8 mouse cellular contexts compared by ENCODE assay signal in genomic region chr19:34921253-34921651, GRCm38 (mm10). TPM values are rescaled to one million over a fixed set of nuclear protein-coding genes. Genes with fewer than 3 reads are reported as not detected.
A peak's percentile ranks its signal among the peaks of the same experiment; 100 is the strongest.
DNase-seq lines count a peak whose midpoint lies in the region; ATAC-seq and TF ChIP-seq lines count a peak whose summit lies in the region.

No protein-coding gene starts in this region.

- dilution Hi-C loops in CH12.LX (cut with MboI; ENCODE audit: extremely low pct_ligation_motif_present, extremely low pct_unique_long_range_greater_than_20kb, low sequenced_read_pairs): no loop called here

- H3K27me3 ChIP-seq in heart, embryonic 14.5 days (ENCODE audit: control insufficient read depth, insufficient read depth, low read length): no peaks in the 10 kb centered on the region
- H3K27me3 ChIP-seq in CH12.LX (replicated peaks): no peaks in the 10 kb centered on the region
- no peaks in the 10 kb centered on the region for H3K27me3 ChIP-seq in intestine, embryonic 15.5 days (replicated peaks)
- H3K27me3 ChIP-seq in midbrain, embryonic 15.5 days (replicated peaks): no peaks in the 10 kb centered on the region

- no peak for DNase-seq in heart, adult 11 months
- DNase-seq in CH12.LX (ENCODE audit: extremely low read depth): peak; percentile 58
- peak; percentile 24 for DNase-seq in embryo, embryonic 11 days
- no peak for DNase-seq in ovary, adult 18-20 months (ENCODE audit: low spot score)
- no peak for DNase-seq in adrenal gland, postnatal 25 days

- no peak for ATAC-seq in heart, embryonic 14.5 days (ENCODE audit: insufficient number of reproducible peaks, insufficient read depth, low FRiP score, low read depth)
- no peak for ATAC-seq in intestine, embryonic 15.5 days
- peak; percentile 25; the same call in 1 of the 2 replicates for ATAC-seq in midbrain, embryonic 15.5 days (replicated peaks)

- in situ Hi-C loops in CH12.LX (cut with MboI; ENCODE audit: low pct_ligation_motif_present, low pct_unique_long_range_greater_than_20kb, low sequenced_read_pairs): no loop called here

- H3K79me2 ChIP-seq in CH12.LX (replicated peaks; ENCODE audit: control insufficient read depth, extremely low read depth, insufficient read depth, poor library complexity, severe bottlenecking): peaks cover 36% of the 10 kb centered on the region

- TF ChIP-seq EP300 in CH12.LX (IDR thresholded peaks at IDR 0.05; ENCODE audit: low read length): no peak

- H3K4me2 ChIP-seq in heart, embryonic 14.5 days (ENCODE audit: low read length): peak overlapping the region; percentile 66
- peak overlapping the region; percentile 55 for H3K4me2 ChIP-seq in CH12.LX (ENCODE audit: insufficient read depth, low read depth, poor library complexity, severe bottlenecking)
- peak overlapping the region; percentile 70 for H3K4me2 ChIP-seq in intestine, embryonic 15.5 days (replicated peaks)
- peak overlapping the region; percentile 87 for H3K4me2 ChIP-seq in midbrain, embryonic 15.5 days

- peaks cover 14% of the 10 kb centered on the region for H3K36me3 ChIP-seq in heart, embryonic 14.5 days (ENCODE audit: control insufficient read depth, insufficient read depth, low read length)
- H3K36me3 ChIP-seq in CH12.LX (replicated peaks in 1 of 2; ENCODE audit: control insufficient read depth in 1 of 2, insufficient read depth in 1 of 2, low read length in 1 of 2): peaks cover 9 to 16% of the 10 kb centered on the region in 2 experiments
- H3K36me3 ChIP-seq in intestine, embryonic 15.5 days: no peaks in the 10 kb centered on the region
- H3K36me3 ChIP-seq in midbrain, embryonic 15.5 days (replicated peaks): no peaks in the 10 kb centered on the region

- WGBS in heart, embryonic 14.5 days: 24% methylated on average over 7 of the region's 7 CpGs
- WGBS in intestine, embryonic 15.5 days: 22% methylated on average over 7 of the region's 7 CpGs
- 17% methylated on average over 7 of the region's 7 CpGs for WGBS in midbrain, embryonic 15.5 days

- TF ChIP-seq POLR2A in CH12.LX (IDR thresholded peaks at IDR 0.05; ENCODE audit: low read depth, low read length): no peak

- peak overlapping the region in 1 of 2 experiments; percentile 94; a peak in 3 of 4 replicates for H3K4me3 ChIP-seq in heart, embryonic 14.5 days (ENCODE audit: control insufficient read depth in 1 of 2, insufficient read depth in 1 of 2, low read depth in 1 of 2, low read length in 2 of 2)
- peak overlapping the region; percentile 82 to 98 (median 89) for H3K4me3 ChIP-seq in CH12.LX (replicated peaks in 1 of 3; ENCODE audit: low read depth in 2 of 3, low read length in 2 of 3, poor library complexity in 1 of 3)
- H3K4me3 ChIP-seq in intestine, embryonic 15.5 days (replicated peaks): peak overlapping the region; percentile 80
- peak overlapping the region; percentile 92 for H3K4me3 ChIP-seq in midbrain, embryonic 15.5 days

- peaks cover 0 to 5% of the 10 kb centered on the region in 2 experiments; a peak in 2 of 4 replicates for H3K4me1 ChIP-seq in heart, embryonic 14.5 days (ENCODE audit: control insufficient read depth in 2 of 2, insufficient read depth in 2 of 2, low read length in 2 of 2)
- peaks cover 3 to 14% of the 10 kb centered on the region in 2 experiments; a peak in 2 of 4 replicates for H3K4me1 ChIP-seq in CH12.LX (ENCODE audit: control insufficient read depth in 1 of 2, insufficient read depth in 2 of 2)
- H3K4me1 ChIP-seq in intestine, embryonic 15.5 days (replicated peaks): no peaks in the 10 kb centered on the region
- H3K4me1 ChIP-seq in midbrain, embryonic 15.5 days: peaks cover 6% of the 10 kb centered on the region

- H3K27ac ChIP-seq in heart, embryonic 14.5 days (replicated peaks in 1 of 2; ENCODE audit: control insufficient read depth in 1 of 2, insufficient read depth in 1 of 2, low read depth in 2 of 2, low read length in 2 of 2): peak overlapping the region in 1 of 2 experiments; percentile 74; a peak in 2 of 4 replicates
- no peak overlapping the region for H3K27ac ChIP-seq in CH12.LX (ENCODE audit: insufficient read depth, low read depth)
- H3K27ac ChIP-seq in intestine, embryonic 15.5 days: no peak overlapping the region
- H3K27ac ChIP-seq in midbrain, embryonic 15.5 days: peak overlapping the region; percentile 65

- peak overlapping the region; percentile 60 for H3K9ac ChIP-seq in heart, embryonic 14.5 days (ENCODE audit: low read length)
- no peak overlapping the region; the same call in 1 of the 2 replicates for H3K9ac ChIP-seq in CH12.LX (ENCODE audit: insufficient read depth, low read depth)
- H3K9ac ChIP-seq in intestine, embryonic 15.5 days: no peak overlapping the region
- peak overlapping the region; percentile 42; the same call in 1 of the 2 replicates for H3K9ac ChIP-seq in midbrain, embryonic 15.5 days

- TF ChIP-seq CTCF in CH12.LX (conservative IDR thresholded peaks at IDR 0.05 in 1 of 2, IDR thresholded peaks at IDR 0.05 in 1 of 2; ENCODE audit: low read depth in 2 of 2, low read length in 2 of 2): peak; percentile 15 to 51; a peak in 2 of 4 replicates

- TF ChIP-seq RAD21 in CH12.LX (IDR thresholded peaks at IDR 0.05; ENCODE audit: low read depth, low read length): no peak

- H3K9me3 ChIP-seq in heart, embryonic 14.5 days (ENCODE audit: control insufficient read depth, low read length): no peaks in the 10 kb centered on the region
- no peaks in the 10 kb centered on the region for H3K9me3 ChIP-seq in CH12.LX (replicated peaks; ENCODE audit: low read length)
- no peaks in the 10 kb centered on the region for H3K9me3 ChIP-seq in intestine, embryonic 15.5 days
- no peaks in the 10 kb centered on the region for H3K9me3 ChIP-seq in midbrain, embryonic 15.5 days

TF ChIP-seq in CH12.LX, 34 proteins besides CTCF, POLR2A, EP300 and RAD21:
- no peak for TF ChIP-seq TCF12 (IDR thresholded peaks at IDR 0.05; ENCODE audit: low read depth, low read length)
- TF ChIP-seq ETS1 (conservative IDR thresholded peaks at IDR 0.05; ENCODE audit: low read depth, low read length): no peak
- no peak for TF ChIP-seq SMC3 (IDR thresholded peaks at IDR 0.05; ENCODE audit: low read depth, low read length)
- TF ChIP-seq MXI1 (IDR thresholded peaks at IDR 0.05; ENCODE audit: low read depth, low read length): no peak
- no peak for TF ChIP-seq PAX5 (IDR thresholded peaks at IDR 0.05; ENCODE audit: low read length)
- TF ChIP-seq HCFC1 (IDR thresholded peaks at IDR 0.05; ENCODE audit: low read depth, low read length): no peak
- no peak for TF ChIP-seq ZKSCAN1 (IDR thresholded peaks at IDR 0.05; ENCODE audit: borderline replicate concordance, low read depth, low read length)
- no peak for TF ChIP-seq JUN (IDR thresholded peaks at IDR 0.05; ENCODE audit: insufficient read depth, low read depth, low read length)
- no peak for TF ChIP-seq ELF1 (IDR thresholded peaks at IDR 0.05; ENCODE audit: low read depth, low read length)
- TF ChIP-seq NRF1 (IDR thresholded peaks at IDR 0.05; ENCODE audit: low read depth, low read length): no peak
- TF ChIP-seq MYC (IDR thresholded peaks at IDR 0.05; ENCODE audit: low read depth, low read length): no peak; the same call in 1 of the 2 replicates
- TF ChIP-seq MAX (IDR thresholded peaks at IDR 0.05; ENCODE audit: low read length): no peak
- TF ChIP-seq NELFE (IDR thresholded peaks at IDR 0.05; ENCODE audit: low read depth, low read length): no peak
- no peak for TF ChIP-seq BHLHE40 (IDR thresholded peaks at IDR 0.05; ENCODE audit: low read depth, low read length)
- TF ChIP-seq SIN3A (IDR thresholded peaks at IDR 0.05; ENCODE audit: low read length): no peak
- TF ChIP-seq IRF4 (IDR thresholded peaks at IDR 0.05; ENCODE audit: low read depth, low read length): no peak
- no peak for TF ChIP-seq UBTF (IDR thresholded peaks at IDR 0.05; ENCODE audit: low read depth, low read length)
- TF ChIP-seq USF2 (conservative IDR thresholded peaks at IDR 0.05; ENCODE audit: low read depth, low read length): no peak

RNA-seq across cellular contexts. Expression of gene Kif20b, which starts 0.9 kb away (rescaled TPM):
- 33.2 and 38.0 TPM in 2 replicates for polyA plus RNA-seq in heart, embryonic 14.5 days (2014; fragmentation: Nextera tagmentation; extraction: Ambion mirVana)
- total RNA-seq in CH12.LX (2012; rRNA removed) (32.4 and 40.1 TPM in 2 replicates), CH12.LX (2014; rRNA removed) (89.0 and 104 TPM in 2 replicates)
- 46.3 and 59.5 TPM in 2 replicates for polyA plus RNA-seq in CH12.LX (2012; ENCODE audit: insufficient read length, low read depth)
- polyA plus RNA-seq in intestine, embryonic 15.5 days (2015; fragmentation: Nextera tagmentation; extraction: Ambion mirVana): 51.9 and 65.0 TPM in 2 replicates
- 10.6 and 11.2 TPM in 2 replicates for polyA plus RNA-seq in midbrain, embryonic 15.5 days (2015; fragmentation: Nextera tagmentation; extraction: Ambion mirVana)
- total RNA-seq in adrenal gland, postnatal 25 days (2021): 7.2 and 8.4 TPM in 2 replicates

RNA-seq across cellular contexts. Expression of gene Pank1, which starts 42.0 kb away (rescaled TPM):
- 17.5 and 19.4 TPM in 2 replicates for polyA plus RNA-seq in heart, embryonic 14.5 days (2014; fragmentation: Nextera tagmentation; extraction: Ambion mirVana)
- total RNA-seq in CH12.LX (2012; rRNA removed) (1.7 and 1.8 TPM in 2 replicates), CH12.LX (2014; rRNA removed) (3.2 and 3.3 TPM in 2 replicates)
- 2.9 and 3.2 TPM in 2 replicates for polyA plus RNA-seq in CH12.LX (2012; ENCODE audit: insufficient read length, low read depth)
- 9.0 and 9.2 TPM in 2 replicates for polyA plus RNA-seq in intestine, embryonic 15.5 days (2015; fragmentation: Nextera tagmentation; extraction: Ambion mirVana)
- 8.3 and 8.5 TPM in 2 replicates for polyA plus RNA-seq in midbrain, embryonic 15.5 days (2015; fragmentation: Nextera tagmentation; extraction: Ambion mirVana)
- total RNA-seq in adrenal gland, postnatal 25 days (2021): 101 and 105 TPM in 2 replicates

Comparison
In these comparisons a context has a peak if more than half of its experiments do, and no peak if none do; other contexts are left out.
1. H3K9ac ChIP-seq: peak in heart, embryonic 14.5 days (single experiment) and midbrain, embryonic 15.5 days (single experiment); none in CH12.LX (single experiment) and intestine, embryonic 15.5 days (single experiment).
2. DNase-seq: peak in CH12.LX (single experiment) and embryo, embryonic 11 days (single experiment); none in heart, adult 11 months (single experiment), ovary, adult 18-20 months (single experiment) and adrenal gland, postnatal 25 days (single experiment).
3. Peak in every context shown above with its lines, with median percentiles within 50 percentile points of each other: H3K4me2 ChIP-seq.